Mouse (Mus musculus): ENCODE data around the gene Tmem42.

The Tmem42 gene

GRCm38 (mm10) chr9:123020995-123021631 is at the start of gene Tmem42:
Tmem42 (plus strand) TSS chr9:123021326.
- DNase-seq (ENCODE audit: extremely low read depth, low read depth) = peak; percentile 78

- DNase-seq (ENCODE audit: extremely low read depth, low read depth) = no peak
These were observed 22.5 kb upstream of the Tmem42 start for GRCm38 (mm10) chr9:122998406-122999192.

GRCm38 (mm10) chr9:122999193-122999586 is 21.9 kb upstream of the Tmem42 start:
- no peak for DNase-seq (ENCODE audit: extremely low read depth, low read depth)

DNA sequence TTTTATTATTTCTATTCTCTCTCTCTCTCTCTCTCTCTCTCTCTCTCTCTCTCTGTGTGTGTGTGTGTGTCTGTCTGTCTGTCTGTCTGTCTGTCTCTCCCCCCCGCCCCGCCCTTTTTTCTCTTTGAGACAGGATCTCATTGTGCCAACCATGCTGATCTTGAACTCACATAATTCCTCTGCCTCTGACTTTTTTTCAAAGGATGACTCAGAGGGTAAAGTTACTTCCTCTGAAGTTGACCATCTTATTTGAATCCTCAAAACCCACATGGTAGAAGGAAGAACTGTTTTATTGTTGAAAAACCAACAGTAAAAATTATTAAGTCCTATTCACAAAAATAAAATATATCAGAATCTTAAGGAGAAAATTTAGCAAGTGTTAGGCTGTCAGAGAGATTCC is 16.4 kb upstream of the Tmem42 start:
- no peak for DNase-seq (ENCODE audit: extremely low read depth, low read depth)

DNA sequence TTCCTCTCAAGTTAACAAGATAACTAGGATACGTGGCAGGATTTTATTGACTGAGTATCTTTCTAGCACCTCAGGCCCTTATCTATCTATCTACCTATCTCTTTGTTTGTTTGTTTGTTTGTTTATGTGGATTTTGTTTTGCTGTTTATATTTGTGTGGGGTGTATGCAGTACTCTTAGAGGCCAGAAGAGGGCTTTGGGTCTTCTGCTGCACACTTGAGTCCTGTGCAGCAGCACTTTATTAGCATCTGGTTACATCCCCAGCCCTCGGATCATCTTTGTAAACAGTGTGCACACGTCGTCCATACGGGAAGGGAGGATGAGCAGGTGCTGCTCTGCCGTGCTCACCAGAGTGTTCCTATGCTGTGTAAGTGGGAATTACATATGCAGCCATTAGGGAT is 15.1 kb upstream of the Tmem42 start:
- DNase-seq (ENCODE audit: extremely low read depth, low read depth) = no peak

GRCm38 (mm10) chr9:123021636-123022379 is 682 bp downstream of the Tmem42 start:
- DNase-seq (ENCODE audit: extremely low read depth, low read depth) = peak; percentile 19

DNA sequence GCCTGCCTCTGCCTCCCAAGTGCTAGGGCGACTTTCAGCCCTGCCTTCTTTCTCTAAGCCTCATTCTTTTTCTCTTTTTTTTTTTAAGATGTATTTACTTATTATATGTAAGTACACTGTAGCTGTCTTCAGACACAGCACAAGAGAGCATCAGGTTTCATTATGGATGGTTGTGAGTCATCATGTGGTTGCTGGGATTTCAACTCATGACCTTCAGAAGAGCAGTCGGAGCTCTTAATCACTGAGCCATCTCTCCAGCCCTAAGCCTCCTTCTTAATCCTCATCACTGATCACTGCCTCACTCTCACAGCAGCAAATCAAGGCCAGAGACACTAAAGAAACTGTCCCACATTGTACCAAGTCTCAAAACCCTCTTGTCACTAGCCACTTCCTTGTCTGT is 3.1 kb downstream of the Tmem42 start:
- DNase-seq (ENCODE audit: extremely low read depth, low read depth) = no peak

GRCm38 (mm10) chr9:123031496-123032246 is 10.5 kb downstream of the Tmem42 start:
- no peak for DNase-seq (ENCODE audit: extremely low read depth, low read depth)

DNA sequence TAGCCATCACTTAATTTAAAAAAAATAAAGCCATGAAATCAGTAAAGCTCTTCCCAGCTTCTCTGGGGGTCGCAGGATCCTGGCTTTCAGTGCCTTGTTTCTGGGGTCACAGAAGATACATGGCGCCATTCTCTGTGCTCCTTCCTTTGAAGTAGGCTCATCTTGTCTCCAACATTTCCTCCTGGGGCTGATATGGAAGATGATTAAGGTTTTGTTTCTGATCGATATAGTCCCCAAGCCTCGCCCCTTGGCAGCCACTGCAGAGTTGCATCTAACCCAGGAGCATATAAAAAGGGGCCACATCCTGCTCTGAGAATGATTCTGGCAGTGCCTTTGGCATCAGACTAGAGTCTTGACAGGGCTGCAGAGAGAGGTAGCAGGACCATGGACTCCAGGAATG is 13.3 kb downstream of the Tmem42 start, which contains the start of gene Tgm4:
TSS of gene Tgm4 (plus strand) at position 301 of the 400 bp plus-strand sequence.
- DNase-seq (ENCODE audit: extremely low read depth, low read depth) = no peak

GRCm38 (mm10) chr9:123047665-123048064 is 26.5 kb downstream of the Tmem42 start:
- DNase-seq (ENCODE audit: extremely low read depth, low read depth) = peak; percentile 25

DNA sequence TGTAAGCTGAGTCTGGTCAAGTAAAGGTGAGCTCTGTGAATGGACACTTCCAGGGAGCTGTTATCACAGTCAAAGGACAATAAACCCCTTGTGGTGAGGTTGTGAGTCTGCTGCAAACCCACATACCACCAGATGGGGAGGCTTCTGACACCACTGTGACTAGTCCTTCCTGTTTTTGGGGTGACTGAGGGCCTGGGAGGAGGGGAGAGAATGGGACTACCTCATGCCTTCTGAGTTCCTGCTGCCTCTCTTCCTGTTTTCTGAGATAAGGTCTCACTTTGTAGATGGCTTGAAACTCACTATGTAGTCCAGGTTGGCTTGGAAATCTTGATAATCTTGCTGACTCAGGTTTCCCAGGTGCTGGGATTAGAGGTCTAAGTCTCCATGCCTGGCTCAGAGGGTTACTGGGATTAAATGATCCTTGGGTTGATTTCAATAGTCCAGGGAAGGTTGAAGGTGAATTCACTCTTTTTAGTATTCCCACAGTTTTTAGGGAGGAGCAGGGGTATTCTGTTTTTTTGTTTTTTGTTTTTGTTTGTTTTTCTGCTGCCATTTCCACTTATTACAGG is 37.7 kb downstream of the Tmem42 start:
- DNase-seq (ENCODE audit: extremely low read depth, low read depth) = peak; percentile 86

- DNase-seq (ENCODE audit: extremely low read depth, low read depth) = no peak
These were observed 39.0 kb downstream of the Tmem42 start for GRCm38 (mm10) chr9:123060172-123060571.
